Mouse (Mus musculus) heart, embryonic 12.5 days (tissue): ENCODE measurements around the gene Cwc25. TPM values are rescaled to one million over a fixed set of nuclear protein-coding genes. Genes with fewer than 3 reads are reported as not detected.

Experiments
- ATAC-seq: fragments of 200-750 bp; cut with Nextera tagmentation; 2 replicates; pipeline ENCODE4 v1.8.0; 2017; ENCODE audit warnings: moderate TSS enrichment, moderate library complexity; ENCODE audit not compliant: insufficient number of reproducible peaks, low FRiP score
- H3K27ac ChIP-seq: fragments of 300-500 bp; sonication (generic); 2 replicates; pipeline ENCODE4 v1.5.1; 2016; ENCODE audit warnings: mild to moderate bottlenecking, moderate library complexity; ENCODE audit not compliant: poor library complexity, severe bottlenecking
- H3K27me3 ChIP-seq: fragments of 300-500 bp; sonication (generic); replicated peaks from 2 replicates; pipeline ENCODE4 v1.6.1; 2016; ENCODE audit warnings: mild to moderate bottlenecking, moderate library complexity
- H3K36me3 ChIP-seq: fragments of 300-500 bp; sonication (generic); 2 replicates; pipeline ENCODE4 v1.6.1; 2016; ENCODE audit warnings: mild to moderate bottlenecking, moderate library complexity
- H3K4me1 ChIP-seq: fragments of 300-500 bp; sonication (generic); replicated peaks from 2 replicates; pipeline ENCODE4 v1.6.1; 2016; ENCODE audit warnings: mild to moderate bottlenecking
- H3K4me2 ChIP-seq: fragments of 300-500 bp; sonication (generic); 2 replicates; pipeline ENCODE4 v1.6.1; 2016; ENCODE audit warnings: mild to moderate bottlenecking, moderate library complexity
- H3K4me3 ChIP-seq: fragments of 300-500 bp; sonication (generic); 2 replicates; pipeline ENCODE4 v1.5.1; 2016; ENCODE audit warnings: mild to moderate bottlenecking
- H3K9ac ChIP-seq: fragments of 300-500 bp; sonication (generic); 2 replicates; pipeline ENCODE4 v1.6.1; 2016; ENCODE audit warnings: mild to moderate bottlenecking, moderate library complexity
- H3K9me3 ChIP-seq: fragments of 300-500 bp; sonication (generic); replicated peaks from 2 replicates; pipeline ENCODE4 v1.6.1; 2016; ENCODE audit warnings: mild to moderate bottlenecking, moderate library complexity
- WGBS: fragments of 180-500 bp; shearing (Covaris S2); methylation state at CpG from one replicate; pipeline ENCODE4 v1.1.7; 2016; 5-methylcytosine and 5-hydroxymethylcytosine counted together
- polyA plus RNA-seq: library from polyadenylated mRNA; unstranded; fragments of >200 nt; fragmentation: Nextera tagmentation; extraction: Ambion mirVana; gene quantifications from 2 replicates; pipeline ENCODE4 v1.2.1, GENCODE M21; 2016

Gene Cwc25
- polyA plus RNA-seq, 1 experiment from 2014 or later = 10.9 TPM

GRCm38 (mm10) chr11:97761638-97762037 lies 4.7 kb downstream of the Cwc25 start:
- no peak for ATAC-seq
- Histone ChIP-seq H3K4me2 (no peak overlapping the region), H3K4me1 (peaks cover 21% of the 10 kb centered on the region), H3K4me3 (no peak overlapping the region), H3K36me3 (peaks cover 74% of the 10 kb centered on the region), H3K9ac (no peak overlapping the region), H3K9me3 (no peaks in the 10 kb centered on the region), H3K27me3 (no peaks in the 10 kb centered on the region), H3K27ac (no peak overlapping the region)

- peaks cover 85% of the 10 kb centered on the region for H3K36me3 ChIP-seq
- no peak for ATAC-seq
- H3K4me2 ChIP-seq = no peak overlapping the region
- H3K9ac ChIP-seq = no peak overlapping the region
- no peaks in the 10 kb centered on the region for H3K27me3 ChIP-seq
- no peaks in the 10 kb centered on the region for H3K9me3 ChIP-seq
- 0 out of 2 replicates have a peak, but pooled peaks cover 4% of the 10 kb centered on the region for H3K4me1 ChIP-seq
- 66% methylated on average over 6 of the region's 6 CpGs for WGBS
- no peak overlapping the region for H3K27ac ChIP-seq
- no peak overlapping the region for H3K4me3 ChIP-seq
Observed at GRCm38 (mm10) chr11:97758942-97759341, 7.4 kb downstream of the Cwc25 start.

- Histone ChIP-seq H3K9ac (no peak overlapping the region), H3K4me2 (no peak overlapping the region), H3K27ac (no peak overlapping the region), H3K4me3 (no peak overlapping the region), H3K27me3 (no peaks in the 10 kb centered on the region), H3K9me3 (no peaks in the 10 kb centered on the region), H3K4me1 (0 out of 2 replicates have a peak, but pooled peaks cover 4% of the 10 kb centered on the region), H3K36me3 (peaks cover 87% of the 10 kb centered on the region)
- 90% methylated on average over 1 of the region's 1 CpGs for WGBS
- ATAC-seq = no peak
Observed at GRCm38 (mm10) chr11:97758125-97758524, 8.2 kb downstream of the Cwc25 start.

- Histone ChIP-seq H3K36me3 (peaks cover 86% of the 10 kb centered on the region), H3K27ac (no peak overlapping the region), H3K27me3 (no peaks in the 10 kb centered on the region), H3K4me3 (no peak overlapping the region), H3K9ac (no peak overlapping the region), H3K4me1 (no peaks in the 10 kb centered on the region), H3K9me3 (0 out of 2 replicates have a peak, but pooled peaks cover 4% of the 10 kb centered on the region), H3K4me2 (no peak overlapping the region)
- no peak for ATAC-seq
- WGBS = 93% methylated on average over 8 of the region's 8 CpGs
Observed at GRCm38 (mm10) chr11:97753277-97753676, 13.1 kb downstream of the Cwc25 start.

GRCm38 (mm10) chr11:97748496-97748895 lies 17.9 kb downstream of the Cwc25 start:
- no peak overlapping the region for H3K4me2 ChIP-seq
- H3K9ac ChIP-seq = no peak overlapping the region
- no peaks in the 10 kb centered on the region for H3K27me3 ChIP-seq
- H3K4me3 ChIP-seq = no peak overlapping the region
- 91% methylated on average over 5 of the region's 5 CpGs for WGBS
- no peak overlapping the region for H3K27ac ChIP-seq
- peaks cover 4% of the 10 kb centered on the region for H3K4me1 ChIP-seq
- ATAC-seq = no peak
- peaks cover 70% of the 10 kb centered on the region for H3K36me3 ChIP-seq
- 0 out of 2 replicates have a peak, but pooled peaks cover 4% of the 10 kb centered on the region for H3K9me3 ChIP-seq

GRCm38 (mm10) chr11:97747773-97748172 lies 18.6 kb downstream of the Cwc25 start:
- H3K9ac ChIP-seq = no peak overlapping the region
- H3K27ac ChIP-seq = no peak overlapping the region
- no peak overlapping the region for H3K4me3 ChIP-seq
- H3K4me2 ChIP-seq = no peak overlapping the region
- H3K4me1 ChIP-seq = peaks cover 11% of the 10 kb centered on the region
- H3K36me3 ChIP-seq = peaks cover 63% of the 10 kb centered on the region
- ATAC-seq = no peak
- 85% methylated on average over 8 of the region's 8 CpGs for WGBS
- H3K27me3 ChIP-seq = no peaks in the 10 kb centered on the region
- 0 out of 2 replicates have a peak, but pooled peaks cover 4% of the 10 kb centered on the region for H3K9me3 ChIP-seq

- WGBS = 10% methylated on average over 13 of the region's 13 CpGs
- ATAC-seq = no peak
- peak overlapping the region; percentile 93 for H3K4me3 ChIP-seq
- H3K27ac ChIP-seq = peak overlapping the region; percentile 84; the same call in 1 of the 2 replicates
- H3K9ac ChIP-seq = no peak overlapping the region
- H3K36me3 ChIP-seq = peaks cover 40% of the 10 kb centered on the region
- no peaks in the 10 kb centered on the region for H3K9me3 ChIP-seq
- H3K27me3 ChIP-seq = no peaks in the 10 kb centered on the region
- peaks cover 20% of the 10 kb centered on the region for H3K4me1 ChIP-seq
- H3K4me2 ChIP-seq = peak overlapping the region; percentile 81
Observed at GRCm38 (mm10) chr11:97745331-97745721, 21.0 kb downstream of the Cwc25 start.

GRCm38 (mm10) chr11:97744718-97745330 lies 21.5 kb downstream of the Cwc25 start:
- peaks cover 25% of the 10 kb centered on the region for H3K4me1 ChIP-seq
- peak overlapping the region; percentile 84 for H3K27ac ChIP-seq
- WGBS = under 1% methylated on average over 57 of the region's 57 CpGs
- peak; percentile 95 for ATAC-seq
- H3K4me2 ChIP-seq = peak overlapping the region; percentile 81
- H3K36me3 ChIP-seq = peaks cover 35% of the 10 kb centered on the region
- H3K9me3 ChIP-seq = no peaks in the 10 kb centered on the region
- peak overlapping the region; percentile 93 for H3K4me3 ChIP-seq
- H3K27me3 ChIP-seq = no peaks in the 10 kb centered on the region
- peak overlapping the region; percentile 88 for H3K9ac ChIP-seq

- Histone ChIP-seq H3K4me3 (peak within 1 kb of the TSS; percentile 93), H3K4me2 (peak within 1 kb of the TSS; percentile 81), H3K9ac (peak within 1 kb of the TSS; percentile 88), H3K27me3 (no peaks in the 10 kb centered on the region), H3K4me1 (peaks cover 25% of the 10 kb centered on the region), H3K9me3 (no peaks in the 10 kb centered on the region), H3K36me3 (peaks cover 28% of the 10 kb centered on the region), H3K27ac (peak within 1 kb of the TSS; percentile 84)
- whole genome bisulfite sequencing = under 1% methylated on average over 53 of the region's 63 CpGs
- ATAC-seq = peak; percentile 60
Observed at GRCm38 (mm10) chr11:97744063-97744717, 22.2 kb downstream of the Cwc25 start, which contains the start of gene Pip4k2b. TSS of gene Pip4k2b (minus strand) at chr11:97744704.

GRCm38 (mm10) chr11:97743423-97743822 lies 22.9 kb downstream of the Cwc25 start:
- no peaks in the 10 kb centered on the region for H3K27me3 ChIP-seq
- no peak for ATAC-seq
- H3K9me3 ChIP-seq = no peaks in the 10 kb centered on the region
- WGBS = 38% methylated on average over 9 of the region's 9 CpGs
- peaks cover 25% of the 10 kb centered on the region for H3K4me1 ChIP-seq
- peak overlapping the region; percentile 88 for H3K9ac ChIP-seq
- H3K27ac ChIP-seq = no peak overlapping the region
- H3K36me3 ChIP-seq = peaks cover 24% of the 10 kb centered on the region
- H3K4me2 ChIP-seq = peak overlapping the region; percentile 81
- H3K4me3 ChIP-seq = peak overlapping the region; percentile 93

GRCm38 (mm10) chr11:97742591-97742990 lies 23.8 kb downstream of the Cwc25 start:
- H3K4me3 ChIP-seq = peak overlapping the region; percentile 93
- H3K4me2 ChIP-seq = peak overlapping the region; percentile 81
- no peak for ATAC-seq
- no peaks in the 10 kb centered on the region for H3K27me3 ChIP-seq
- H3K9me3 ChIP-seq = no peaks in the 10 kb centered on the region
- peaks cover 16% of the 10 kb centered on the region for H3K36me3 ChIP-seq
- H3K9ac ChIP-seq = no peak overlapping the region
- H3K4me1 ChIP-seq = peaks cover 25% of the 10 kb centered on the region
- no peak overlapping the region for H3K27ac ChIP-seq
- 85% methylated on average over 9 of the region's 9 CpGs for WGBS
